Mouse (Mus musculus) lung, adult 2 months (tissue): ENCODE measurements around the gene Ugt3a2. TPM values are rescaled to one million over a fixed set of nuclear protein-coding genes. Genes with fewer than 3 reads are reported as not detected.
A peak's percentile ranks its signal among the peaks of the same experiment; 100 is the strongest.

Experiments
- DNase-seq: peaks from one replicate; pipeline ENCODE4 v3.0.0; 2022
- H3K4me1 ChIP-seq: fragments of 200-500 bp; 2 replicates; pipeline ENCODE4 v1.6.1; 2011; ENCODE audit warnings: low read length; ENCODE audit not compliant: control insufficient read depth, insufficient read depth
- H3K4me3 ChIP-seq: fragments of 200-500 bp; replicated peaks from 2 replicates; pipeline ENCODE3; 2011; ENCODE audit warnings: low read depth, mild to moderate bottlenecking, control low read depth, low read length; ENCODE audit errors: extremely low read depth
- CTCF ChIP-seq: fragments of 200-500 bp; IDR thresholded peaks from 2 replicates; pipeline ENCODE4 v1.5.1; 2011; ENCODE audit warnings: mild to moderate bottlenecking, low read length, control low read depth; ENCODE audit not compliant: insufficient read depth
- POLR2A ChIP-seq: fragments of 200-500 bp; IDR thresholded peaks from 2 replicates; pipeline ENCODE4 v1.6.1; 2011; ENCODE audit warnings: low read depth, mild to moderate bottlenecking, control low read depth, low read length, borderline replicate concordance; ENCODE audit errors: extremely low read depth
- WGBS: fragments of 180-500 bp; shearing (Covaris S2); methylation state at CpG from one replicate; pipeline ENCODE4 v1.1.7; 2018; 5-methylcytosine and 5-hydroxymethylcytosine counted together
- polyA plus RNA-seq: library from polyadenylated mRNA; depleted of rRNA; stranded (reverse); fragments of >200 nt; gene quantifications from 2 replicates; pipeline ENCODE4 v1.2.3, GENCODE M21; 2012; rRNA removed

Gene Ugt3a2
- 0.12 and 0.15 TPM in 2 replicates for polyA plus RNA-seq

- H3K4me3 ChIP-seq: no peak within 1 kb of the TSS
- TF ChIP-seq POLR2A (no peak), CTCF (no peak)
- H3K4me1 ChIP-seq: no peaks in the 10 kb centered on the region
- no peak for DNase-seq
- WGBS: 78% methylated on average over 4 of the region's 4 CpGs
These were observed at the start of gene Ugt3a2 for GRCm38 (mm10) chr15:9335341-9335740. Gene Ugt3a2 (plus strand): TSS chr15:9335550.

- no peak for DNase-seq
- no peak for TF ChIP-seq CTCF
- no peak for TF ChIP-seq POLR2A
- WGBS: 55% methylated on average over 2 of the region's 2 CpGs
- Histone ChIP-seq H3K4me3 (no peak overlapping the region), H3K4me1 (no peaks in the 10 kb centered on the region)
These were observed 45.7 kb upstream of the Ugt3a2 start for GRCm38 (mm10) chr15:9289660-9290059.

- 74% methylated on average over 8 of the region's 8 CpGs for WGBS
- Histone ChIP-seq H3K4me1 (no peaks in the 10 kb centered on the region), H3K4me3 (no peak overlapping the region)
- TF ChIP-seq POLR2A: no peak
- no peak for TF ChIP-seq CTCF
- DNase-seq: no peak
These were observed 29.2 kb upstream of the Ugt3a2 start for GRCm38 (mm10) chr15:9305978-9306692.

- no peak for TF ChIP-seq POLR2A
- TF ChIP-seq CTCF: no peak
- no peak overlapping the region for H3K4me3 ChIP-seq
- DNase-seq: no peak
- H3K4me1 ChIP-seq: no peaks in the 10 kb centered on the region
- WGBS: 55% methylated on average over 2 of the region's 2 CpGs
These were observed 754 bp upstream of the Ugt3a2 start for GRCm38 (mm10) chr15:9334596-9334995.

- Histone ChIP-seq H3K4me3 (no peak overlapping the region), H3K4me1 (no peaks in the 10 kb centered on the region)
- no peak for DNase-seq
- WGBS: 67% methylated on average over 3 of the region's 3 CpGs
- TF ChIP-seq POLR2A: no peak
- TF ChIP-seq CTCF: no peak
These were observed 1.3 kb downstream of the Ugt3a2 start for GRCm38 (mm10) chr15:9336616-9337015.

- WGBS: 64% methylated on average over 3 of the region's 3 CpGs
- DNase-seq: no peak
- Histone ChIP-seq H3K4me3 (no peak overlapping the region), H3K4me1 (no peaks in the 10 kb centered on the region)
- TF ChIP-seq CTCF: no peak
- no peak for TF ChIP-seq POLR2A
These were observed 1.7 kb downstream of the Ugt3a2 start for GRCm38 (mm10) chr15:9337021-9337420.

- 42% methylated on average over 3 of the region's 3 CpGs for WGBS
- Histone ChIP-seq H3K4me3 (no peak overlapping the region), H3K4me1 (no peaks in the 10 kb centered on the region)
- TF ChIP-seq CTCF (no peak), POLR2A (no peak)
- no peak for DNase-seq
These were observed 13.4 kb downstream of the Ugt3a2 start for GRCm38 (mm10) chr15:9348739-9349138.

- DNase-seq: no peak
- Histone ChIP-seq H3K4me1 (no peaks in the 10 kb centered on the region), H3K4me3 (no peak overlapping the region)
- WGBS: 69% methylated on average over 2 of the region's 2 CpGs
- TF ChIP-seq POLR2A: no peak
- TF ChIP-seq CTCF: 0 out of 2 replicates have a peak, but pooled peaks have one; percentile 11
These were observed 27.5 kb downstream of the Ugt3a2 start for GRCm38 (mm10) chr15:9362801-9363200.

GRCm38 (mm10) chr15:9368774-9369173 lies 33.4 kb downstream of the Ugt3a2 start:
- H3K4me3 ChIP-seq: no peak overlapping the region
- WGBS: 85% methylated on average over 3 of the region's 3 CpGs
- DNase-seq: no peak
- H3K4me1 ChIP-seq: no peaks in the 10 kb centered on the region
- no peak for TF ChIP-seq POLR2A
- TF ChIP-seq CTCF: no peak

GRCm38 (mm10) chr15:9376281-9376680 lies 40.9 kb downstream of the Ugt3a2 start:
- no peak for DNase-seq
- WGBS: 84% methylated on average over 7 of the region's 7 CpGs
- no peak for TF ChIP-seq POLR2A
- no peak for TF ChIP-seq CTCF
- Histone ChIP-seq H3K4me3 (no peak overlapping the region), H3K4me1 (no peaks in the 10 kb centered on the region)

- Histone ChIP-seq H3K4me3 (no peak overlapping the region), H3K4me1 (no peaks in the 10 kb centered on the region)
- DNase-seq: no peak
- TF ChIP-seq CTCF (no peak), POLR2A (no peak)
- 83% methylated on average over 3 of the region's 3 CpGs for WGBS
These were observed 74.1 kb downstream of the Ugt3a2 start for GRCm38 (mm10) chr15:9409475-9409874.

Other genes with a start within 250 kb of the Ugt3a2 start
- gene Lmbrd2, start 195.0 kb upstream of the Ugt3a2 start, polyA plus RNA-seq: 7.5 and 15.3 TPM in 2 replicates
- 0.91 and 1.6 TPM in 2 replicates for gene Skp2, start 180.1 kb upstream of the Ugt3a2 start, polyA plus RNA-seq
- not detected in 2 replicates for gene Ugt3a1, start 58.7 kb upstream of the Ugt3a2 start, polyA plus RNA-seq
- 4.7 and 6.4 TPM in 2 replicates for gene Capsl, start 100.5 kb downstream of the Ugt3a2 start, polyA plus RNA-seq
- 1.4 and 2.3 TPM in 2 replicates for gene Il7r, start 194.6 kb downstream of the Ugt3a2 start, polyA plus RNA-seq